Mouse (Mus musculus): ENCODE data around the gene Cyp3a16.
"Not testable (repeated sequence)": the region's sequence is repeated elsewhere in the genome, so short reads cannot be mapped to it uniquely, and the experiment has no call there.

The Cyp3a16 gene

GRCm38 (mm10) chr5:145469623-145470022, at the start of gene Cyp3a16:
Gene Cyp3a16 (minus strand): TSS chr5:145469723.
- not testable (repeated sequence) for DNase-seq (ENCODE audit: low spot score in 2 of 2)

DNA sequence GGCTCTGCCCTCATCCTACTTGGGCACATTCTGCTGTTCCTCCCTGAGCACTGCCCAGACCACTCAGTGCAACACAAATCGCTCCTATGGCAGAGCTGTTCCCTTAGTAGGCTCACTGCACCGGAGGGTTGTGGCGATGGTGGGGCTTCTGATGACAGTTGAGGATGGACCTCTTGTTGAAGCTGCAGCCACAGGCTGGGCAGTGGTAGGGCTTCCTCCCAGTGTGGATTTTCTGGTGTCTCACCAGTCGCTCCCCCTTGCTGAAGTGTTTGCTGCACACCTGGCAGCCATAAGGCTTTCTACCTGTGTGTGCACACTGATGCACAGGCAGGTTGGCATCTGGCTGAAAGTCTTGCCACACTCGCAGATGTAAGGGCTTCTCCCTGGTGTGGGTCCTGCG, 20.8 kb upstream of the Cyp3a16 start:
- DNase-seq (ENCODE audit: low spot score in 2 of 2) = no peak

DNA sequence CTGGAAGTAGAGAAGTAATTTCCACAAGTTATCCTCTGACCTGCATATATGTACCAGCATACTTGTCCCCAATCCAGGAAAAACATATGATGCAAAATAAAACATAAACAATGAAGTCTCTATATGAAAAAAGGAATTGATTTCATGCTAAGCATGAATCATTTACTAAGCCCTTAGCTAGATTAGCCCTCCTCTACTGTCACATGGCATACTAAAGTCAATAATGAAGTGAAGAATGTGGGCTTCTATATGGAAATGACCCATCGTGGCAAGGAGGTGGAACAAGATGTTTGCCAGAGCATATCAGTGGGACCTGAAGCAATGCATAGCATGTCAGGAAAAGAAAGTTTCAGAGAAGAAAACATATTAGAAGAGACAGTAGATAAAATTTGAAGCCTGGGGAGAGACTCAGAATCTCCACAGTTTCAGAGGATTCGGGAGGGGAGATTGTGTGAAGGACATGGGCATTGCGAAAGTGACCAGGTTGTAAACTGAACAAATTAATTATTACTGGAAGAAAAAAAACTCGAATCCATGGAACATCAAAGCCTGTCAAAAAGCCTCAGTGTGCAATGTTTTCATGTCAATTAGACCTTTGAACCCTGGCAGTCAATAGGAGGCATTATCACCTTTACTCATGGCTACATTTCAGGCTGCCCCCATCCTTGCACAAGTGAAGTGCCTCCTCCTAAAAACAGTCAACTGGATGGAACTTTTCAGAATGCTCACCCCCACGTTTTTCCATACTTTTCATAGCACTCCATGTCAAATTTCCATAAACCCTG, 5.0 kb downstream of the Cyp3a16 start:
- no peak for DNase-seq (ENCODE audit: low spot score in 2 of 2)

- DNase-seq (ENCODE audit: low spot score in 2 of 2) = no peak
Observed at GRCm38 (mm10) chr5:145462321-145462720, 7.2 kb downstream of the Cyp3a16 start.

- DNase-seq (ENCODE audit: low spot score in 2 of 2) = no peak
Observed at GRCm38 (mm10) chr5:145454389-145454788, 15.1 kb downstream of the Cyp3a16 start.

DNA sequence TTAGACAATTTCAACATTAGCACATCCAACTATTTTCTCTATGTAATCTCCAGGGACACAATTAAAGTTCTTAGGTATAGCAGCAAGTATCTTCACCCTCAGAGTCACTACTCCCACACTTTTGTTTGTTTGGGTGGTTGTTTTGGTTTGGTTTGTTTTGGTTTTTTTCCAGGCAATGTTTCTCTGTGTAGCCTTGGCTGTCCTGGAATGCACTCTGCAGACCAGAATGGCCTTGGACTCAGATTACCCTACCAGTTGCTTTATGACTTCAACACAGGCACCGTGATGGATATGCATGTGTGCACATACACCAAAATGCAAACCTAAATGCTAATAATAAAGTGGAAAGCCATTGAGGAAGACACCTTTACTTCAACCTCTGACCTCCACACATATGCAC, 35.8 kb downstream of the Cyp3a16 start:
- DNase-seq (ENCODE audit: low spot score in 2 of 2) = no peak

DNA sequence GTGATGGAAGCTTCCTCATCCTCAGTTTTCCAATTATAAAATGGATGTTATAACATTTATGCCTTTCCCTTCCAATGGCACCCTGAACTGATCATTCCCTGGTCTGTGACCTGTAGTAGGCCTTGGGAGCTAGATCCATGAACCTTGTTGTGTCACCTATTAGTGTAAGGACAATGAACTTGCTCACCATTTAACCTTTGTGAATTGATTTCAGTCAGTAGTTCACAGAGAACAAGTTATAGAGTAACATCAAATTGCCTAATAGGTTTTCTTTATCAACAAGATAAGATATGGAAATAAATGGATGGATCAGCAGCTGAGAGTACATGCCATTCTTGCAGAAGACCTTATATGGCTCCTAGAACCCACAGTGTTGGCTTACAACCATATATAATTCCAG, 38.5 kb downstream of the Cyp3a16 start:
- DNase-seq (ENCODE audit: low spot score in 2 of 2) = no peak

- no peak for DNase-seq (ENCODE audit: low spot score in 2 of 2)
Observed at GRCm38 (mm10) chr5:145422287-145422686, 47.2 kb downstream of the Cyp3a16 start.

- not testable (repeated sequence) for DNase-seq (ENCODE audit: low spot score in 2 of 2)
Observed at GRCm38 (mm10) chr5:145415416-145415815, 54.1 kb downstream of the Cyp3a16 start.
